Mouse (Mus musculus) granulocyte monocyte progenitor cell, adult 5-6 weeks (primary cell): Measurements from ENCODE around the gene Cep170b. TPM values are rescaled to one million over a fixed set of nuclear protein-coding genes. Genes with fewer than 3 reads are reported as not detected.

Source experiments
- ATAC-seq: replicated peaks from 2 replicates; pipeline ENCODE4 v1.8.0; 2016; ENCODE audit warnings: mild to moderate bottlenecking, moderate TSS enrichment, inconsistent platforms; ENCODE audit not compliant: poor library complexity, severe bottlenecking
- total RNA-seq, 2 experiments: library from RNA; stranded (forward) in 1 of 2; stranded (reverse) in 1 of 2; fragments of 200-712, 200-1000 nt in 1 of 2; fragments of >200 nt in 1 of 2; fragmentation: Nextera tagmentation in 1 of 2; gene quantifications; 2 replicates each; pipeline ENCODE4 v1.2.3; 2014 to 2017

The Cep170b gene
- total RNA-seq, 2 experiments from 2014 or later = 1.2 to 9.2 TPM

DNA sequence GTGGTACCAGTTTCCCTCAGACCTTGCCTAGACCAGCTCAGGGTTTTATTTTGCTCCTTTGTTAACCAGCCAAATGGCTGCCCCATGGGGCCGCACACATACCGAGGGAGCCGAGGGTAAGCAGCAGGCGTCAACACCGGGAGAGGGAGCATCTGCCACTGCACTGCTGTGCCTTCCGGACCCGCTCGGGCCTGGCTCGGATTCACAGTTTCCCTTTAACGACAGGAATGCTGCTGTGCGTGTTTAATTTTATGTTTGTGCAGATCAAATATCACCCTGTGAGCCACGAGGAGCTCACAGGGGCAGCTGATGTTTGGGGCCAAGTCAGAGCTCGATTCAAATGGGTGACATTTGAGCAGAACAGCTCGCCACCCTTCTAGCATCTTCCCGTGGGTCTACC, 19.7 kb upstream of the Cep170b start:
- no peak for ATAC-seq

DNA sequence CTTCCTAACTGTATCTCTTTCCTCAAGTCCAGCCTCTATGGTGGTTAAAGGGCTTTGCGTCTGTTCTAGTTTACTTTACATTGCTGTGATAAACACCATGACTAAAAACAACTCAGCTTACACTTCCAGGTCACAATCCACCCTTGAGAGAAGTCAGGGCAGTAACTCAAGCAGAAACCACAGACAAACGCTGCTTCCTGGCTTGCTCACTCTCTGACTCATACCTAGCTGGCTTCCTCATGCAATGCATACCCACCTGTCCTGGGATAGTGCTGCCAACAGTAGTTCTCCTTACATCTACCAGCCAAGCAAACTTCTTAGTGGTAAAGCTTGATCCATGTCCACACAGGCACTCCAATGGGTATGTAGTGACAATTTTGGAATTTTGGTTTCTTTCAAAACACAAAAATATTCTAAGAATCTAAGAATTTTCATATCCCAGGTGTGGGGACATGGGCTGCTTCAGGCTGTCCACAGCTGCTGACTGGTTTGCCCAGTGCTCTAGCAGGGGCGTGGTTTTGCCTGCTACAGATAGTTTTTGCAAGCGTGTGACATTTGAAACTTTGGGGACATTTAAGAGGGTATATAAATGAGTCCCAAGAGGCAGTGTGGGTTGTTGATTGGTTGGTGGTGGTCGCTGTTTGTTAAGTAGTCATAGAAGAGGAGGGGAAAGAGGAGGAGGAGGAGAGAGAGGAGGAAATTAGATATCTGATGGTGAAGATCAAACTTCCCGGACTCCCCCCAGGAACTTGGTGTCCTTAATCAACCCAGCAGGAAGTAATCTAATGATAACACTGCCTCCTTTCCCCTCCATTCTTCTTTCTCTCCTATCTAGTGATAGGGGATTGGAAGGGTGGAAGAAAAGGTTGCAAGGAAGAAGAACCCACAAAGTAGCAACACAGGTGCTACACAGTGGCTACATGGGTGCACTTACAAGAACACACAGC, 17.6 kb upstream of the Cep170b start:
- ATAC-seq = 0 out of 2 replicates have a peak, but pooled peaks have one; percentile 18

DNA sequence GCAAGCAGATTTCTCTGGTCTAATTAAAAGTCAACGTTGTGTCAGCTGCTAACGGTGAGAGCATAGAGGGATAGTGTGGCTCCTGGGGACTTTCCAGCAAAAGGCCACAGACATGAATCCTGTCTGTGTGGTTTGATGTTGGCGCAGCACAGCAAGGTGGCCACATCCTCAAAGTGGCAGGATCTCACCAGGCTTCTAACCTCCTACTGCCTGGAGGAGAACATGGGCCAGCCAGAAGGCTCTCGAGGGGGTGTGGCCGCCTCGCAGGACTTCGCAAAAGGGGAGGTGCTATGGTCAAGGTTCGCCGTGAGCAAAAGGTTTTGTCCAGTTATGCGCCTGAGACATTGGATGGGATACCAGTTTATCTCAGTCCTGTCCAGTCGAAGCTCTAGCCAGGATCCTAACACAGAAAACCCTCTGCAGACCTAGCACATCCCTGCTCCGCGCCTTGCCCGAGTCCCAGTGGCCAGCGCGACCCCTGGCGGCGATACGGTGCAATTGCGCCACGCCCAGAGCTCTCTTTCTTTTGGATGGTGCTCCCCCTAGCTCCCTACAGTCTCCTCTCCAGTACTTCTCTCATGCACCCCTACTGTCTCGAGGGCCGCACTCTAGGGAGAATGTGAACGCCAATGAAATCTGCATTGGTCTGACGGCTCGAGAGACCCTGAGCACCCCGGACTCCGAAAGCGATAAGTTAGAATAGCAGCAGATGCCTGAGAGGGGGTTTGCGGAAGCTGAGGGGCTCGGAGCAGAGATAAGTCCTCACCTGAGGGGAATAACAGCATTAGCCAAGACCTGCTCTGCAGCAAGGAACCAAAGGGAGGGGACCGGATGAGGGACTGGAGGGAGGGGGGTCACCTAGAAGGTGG, 13.3 kb upstream of the Cep170b start:
- ATAC-seq = peak; percentile 92

DNA sequence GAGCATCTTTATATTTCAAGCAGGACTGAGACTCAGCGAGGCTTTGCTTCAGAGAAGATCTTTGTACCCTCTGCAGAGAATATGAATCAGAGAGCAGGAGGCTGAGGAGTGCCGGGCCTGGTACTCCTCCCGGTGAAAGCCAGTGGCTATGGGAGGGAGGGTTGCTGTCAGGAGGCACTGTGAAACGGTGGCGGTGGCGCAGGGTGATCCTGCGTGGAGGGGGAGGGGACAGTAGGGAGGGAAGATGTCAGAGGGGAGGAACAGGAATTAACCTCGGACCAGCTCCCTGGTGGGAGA, 12.7 kb upstream of the Cep170b start:
- no peak for ATAC-seq

DNA sequence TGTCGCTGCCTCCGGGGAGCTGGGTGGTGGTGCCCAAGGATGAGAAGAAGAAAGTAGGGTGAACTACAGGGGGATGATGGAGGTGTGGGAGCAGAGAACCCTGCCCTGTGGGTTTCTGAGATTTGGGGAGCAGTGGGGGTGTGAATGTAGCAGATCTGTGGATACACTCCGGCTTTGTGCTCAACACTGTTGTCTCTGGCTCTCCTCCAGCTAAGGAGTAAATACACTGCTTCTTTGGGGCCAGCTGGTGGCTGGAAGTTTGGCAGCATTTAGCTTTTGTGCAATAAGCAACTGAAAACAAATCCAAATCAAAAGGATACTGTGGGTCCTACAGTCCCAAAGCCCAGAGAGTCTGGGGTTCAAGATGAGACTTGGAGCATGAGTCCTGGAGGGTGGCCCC, 6.3 kb upstream of the Cep170b start:
- no peak for ATAC-seq

DNA sequence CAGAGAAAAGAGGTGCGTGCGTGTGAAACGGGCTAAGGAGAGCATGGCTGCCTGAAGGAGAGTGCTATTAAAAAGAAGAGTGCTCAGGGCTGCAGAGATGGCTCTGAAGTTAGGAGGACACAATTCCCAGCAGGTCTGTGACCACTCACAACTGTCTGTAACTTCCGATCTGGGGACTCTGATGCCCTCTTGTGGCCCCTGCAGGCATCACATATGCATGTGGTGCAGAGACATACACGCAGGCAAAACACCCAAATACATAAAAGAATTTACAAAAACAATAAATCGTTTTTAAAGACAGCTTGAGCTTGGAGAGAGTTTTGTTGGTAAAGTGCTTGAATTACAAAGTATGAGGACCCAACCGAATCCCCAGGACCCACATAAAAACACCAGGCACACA, 3.1 kb upstream of the Cep170b start:
- ATAC-seq = peak; percentile 79

DNA sequence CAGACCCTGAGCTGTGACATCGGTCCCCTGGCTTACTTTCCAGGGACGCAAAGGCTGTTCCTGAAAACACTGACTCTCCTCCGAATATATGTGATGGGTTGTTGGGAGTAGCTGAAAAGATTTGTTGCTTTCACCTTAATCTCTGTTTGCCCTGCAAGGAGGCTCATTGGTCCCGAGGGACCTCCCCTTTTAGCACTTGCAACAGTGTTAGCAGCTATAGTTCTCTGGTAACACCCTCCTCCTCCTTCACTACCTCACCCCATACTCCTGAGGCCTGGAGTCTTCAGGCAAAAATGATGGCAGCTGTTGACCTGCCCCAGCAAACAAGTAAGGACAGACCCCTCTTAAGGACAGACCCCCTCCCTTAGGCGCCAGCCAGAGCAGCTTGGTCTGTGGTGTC, 1.3 kb upstream of the Cep170b start:
- ATAC-seq = no peak

DNA sequence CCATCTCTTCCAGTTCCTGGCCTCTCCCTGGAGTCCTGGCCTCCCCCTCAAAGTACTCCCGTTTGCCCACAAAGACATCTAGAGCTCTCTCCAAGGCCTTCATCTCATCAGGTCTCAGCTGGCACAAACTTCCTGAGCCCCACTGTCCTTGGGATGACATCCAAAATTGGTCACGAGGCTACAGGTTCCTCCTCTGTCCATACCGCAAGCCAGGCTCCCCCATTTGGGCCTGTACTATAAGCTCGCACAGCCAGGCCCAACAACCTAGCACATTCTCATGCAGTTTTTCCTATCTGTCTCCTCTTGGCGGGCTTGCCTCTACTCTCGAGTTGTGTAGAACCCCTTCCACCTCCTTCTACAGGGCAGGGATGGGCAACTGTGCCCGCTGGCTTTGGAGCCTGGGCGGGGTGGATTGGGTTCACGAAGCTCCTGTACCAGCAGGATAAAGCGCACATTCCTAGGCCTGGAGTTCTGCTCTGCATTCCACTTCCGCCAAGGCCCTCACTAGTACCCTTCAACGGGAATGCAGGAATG, 702 bp downstream of the Cep170b start:
- no peak for ATAC-seq

DNA sequence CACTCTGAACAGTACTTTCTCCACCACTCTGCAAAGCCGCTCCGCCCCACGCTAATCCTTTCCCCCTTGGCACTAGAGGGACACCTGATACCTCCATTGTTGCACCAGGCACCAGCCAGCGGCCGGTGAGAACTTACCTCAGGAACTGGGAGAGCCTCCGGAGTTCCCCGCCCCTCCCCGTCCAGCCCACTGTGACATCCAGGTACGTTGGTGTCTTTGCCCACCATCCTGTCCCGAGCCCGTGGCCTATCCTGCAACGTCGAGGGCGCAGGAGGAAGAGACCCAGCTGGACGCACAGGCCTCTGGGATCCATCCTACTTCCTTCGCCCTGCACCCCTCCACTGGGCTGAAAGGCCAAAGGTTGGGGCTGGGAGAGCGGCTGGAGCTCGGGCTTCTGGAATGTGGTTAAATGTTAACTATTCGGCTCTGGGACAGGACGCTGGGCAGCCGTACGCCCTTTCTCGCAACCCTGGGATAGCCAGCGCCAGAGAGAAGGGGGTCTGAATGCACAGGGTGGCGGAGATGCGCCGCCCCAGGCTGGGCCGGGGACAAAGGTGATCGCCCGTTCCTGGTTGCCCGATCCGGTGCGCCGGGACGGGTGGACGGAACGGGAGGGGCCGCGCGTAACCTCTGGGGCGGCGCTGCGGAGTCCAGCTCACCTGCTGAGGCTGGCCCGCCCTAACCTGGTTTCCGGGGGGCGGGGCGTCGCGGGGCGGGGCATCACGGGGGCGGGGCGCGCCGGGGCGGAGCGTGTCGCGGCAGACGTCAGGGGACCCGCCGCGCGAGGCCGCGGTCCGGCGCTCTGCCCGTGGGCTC, 1.4 kb downstream of the Cep170b start:
- ATAC-seq = peak; percentile 22

DNA sequence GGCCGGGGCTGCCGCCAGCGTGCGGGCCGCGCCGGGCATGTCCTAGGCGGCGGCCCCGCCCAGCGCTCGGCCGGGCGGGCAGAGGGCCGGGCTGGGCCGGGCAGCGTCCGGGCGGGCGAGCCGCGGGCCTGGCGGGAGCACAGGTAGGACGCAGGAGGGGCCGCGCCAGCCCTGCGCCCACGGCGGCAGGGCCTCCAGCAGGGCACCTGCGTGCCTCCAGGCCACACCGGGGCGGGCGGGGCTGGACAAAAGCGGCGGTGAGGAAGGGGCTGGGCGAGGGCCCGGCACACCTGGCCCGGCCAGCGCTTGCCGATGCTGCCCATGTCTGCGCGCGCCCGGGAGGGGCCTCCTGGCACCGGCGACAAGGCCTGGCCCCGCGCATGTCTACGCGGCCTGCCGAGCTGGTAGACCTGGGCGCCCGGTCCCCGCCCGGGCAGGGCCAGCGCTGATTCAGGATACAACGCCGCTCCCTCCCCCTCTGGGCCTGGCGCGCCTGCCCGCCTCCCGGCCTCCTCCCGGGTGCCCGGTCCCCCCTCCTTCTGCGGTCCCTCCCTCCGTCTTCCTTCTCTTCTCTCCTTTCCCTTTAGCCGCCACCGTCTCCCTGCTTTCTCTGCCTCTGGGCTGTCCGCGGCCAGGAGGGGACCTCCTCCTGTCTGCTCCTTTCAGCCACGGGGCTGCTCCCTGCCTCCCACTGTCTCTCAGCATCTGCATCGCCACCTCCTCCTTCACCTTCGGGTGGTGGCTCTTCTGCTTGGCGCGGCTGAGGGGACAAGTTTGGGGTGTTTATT, 2.2 kb downstream of the Cep170b start:
- peak; percentile 28; the same call in 1 of the 2 replicates for ATAC-seq

DNA sequence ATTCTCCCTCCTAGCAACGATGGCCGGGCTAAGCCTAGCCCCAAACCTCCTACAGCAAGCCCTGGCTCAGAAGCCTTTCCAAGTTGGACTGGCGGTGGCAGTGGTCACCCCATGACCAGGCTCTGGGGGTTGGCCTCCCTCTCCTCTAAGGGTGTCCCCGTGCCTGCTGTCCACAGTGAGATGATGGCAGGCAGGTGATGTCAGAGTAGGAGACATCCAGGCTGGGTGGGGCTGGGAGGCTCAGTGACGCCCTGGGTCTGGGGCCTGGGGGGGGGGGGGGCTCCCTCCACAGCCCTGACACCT, 2.7 kb downstream of the Cep170b start:
- ATAC-seq = no peak

DNA sequence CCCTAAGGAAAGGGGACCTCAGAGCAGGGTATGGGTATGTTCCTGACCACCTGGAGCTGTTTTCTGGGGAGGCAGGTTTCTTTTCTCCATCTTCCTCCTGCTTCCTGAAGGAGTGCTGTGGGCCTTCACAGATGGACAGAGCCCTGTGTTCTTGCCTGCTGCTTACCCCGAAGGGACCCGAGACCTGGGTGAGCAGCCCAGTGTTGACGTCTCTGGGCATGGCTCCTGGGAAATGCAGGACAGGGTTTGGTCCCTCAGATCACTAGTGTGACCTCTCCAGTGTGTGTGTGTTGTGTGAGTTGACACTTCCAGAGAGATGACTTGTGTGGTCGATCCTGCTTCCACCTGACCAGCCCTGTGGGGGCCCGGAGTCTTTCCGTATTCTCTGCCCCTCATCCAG, 3.2 kb downstream of the Cep170b start:
- ATAC-seq = no peak

DNA sequence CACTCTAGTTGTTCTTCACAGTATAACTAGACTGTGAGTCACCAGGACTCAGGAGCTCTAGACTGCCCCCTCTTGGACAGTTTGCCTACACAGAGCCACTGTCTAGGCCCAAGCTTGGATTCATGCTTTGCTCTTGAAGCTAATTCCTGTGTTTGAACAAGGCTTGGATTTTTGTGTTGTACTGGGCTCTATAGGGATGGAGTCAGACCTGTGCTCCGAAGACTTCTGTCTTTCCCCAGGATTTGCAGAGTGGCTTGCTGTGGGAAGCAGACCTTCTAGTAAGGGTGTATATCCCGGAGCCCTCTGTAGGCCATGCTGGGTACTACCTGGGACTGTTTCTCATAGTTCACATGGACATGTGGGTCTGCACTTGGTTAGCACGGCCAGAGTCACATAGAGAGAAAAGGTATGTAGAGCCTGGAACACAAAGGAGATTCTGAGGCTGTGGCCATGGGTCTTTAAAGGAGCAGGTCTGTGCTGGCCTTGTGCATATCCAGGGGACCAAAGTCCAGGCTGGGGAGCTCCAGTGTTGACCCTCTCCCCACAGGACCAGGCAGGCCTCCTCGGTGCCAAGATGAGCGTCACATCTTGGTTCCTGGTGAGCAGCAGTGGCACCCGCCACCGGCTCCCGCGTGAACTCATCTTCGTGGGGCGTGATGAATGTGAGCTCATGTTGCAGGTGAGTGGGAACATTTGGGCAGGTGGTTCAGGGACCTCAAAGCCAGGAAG, 4.0 kb downstream of the Cep170b start:
- peak; percentile 76 for ATAC-seq

DNA sequence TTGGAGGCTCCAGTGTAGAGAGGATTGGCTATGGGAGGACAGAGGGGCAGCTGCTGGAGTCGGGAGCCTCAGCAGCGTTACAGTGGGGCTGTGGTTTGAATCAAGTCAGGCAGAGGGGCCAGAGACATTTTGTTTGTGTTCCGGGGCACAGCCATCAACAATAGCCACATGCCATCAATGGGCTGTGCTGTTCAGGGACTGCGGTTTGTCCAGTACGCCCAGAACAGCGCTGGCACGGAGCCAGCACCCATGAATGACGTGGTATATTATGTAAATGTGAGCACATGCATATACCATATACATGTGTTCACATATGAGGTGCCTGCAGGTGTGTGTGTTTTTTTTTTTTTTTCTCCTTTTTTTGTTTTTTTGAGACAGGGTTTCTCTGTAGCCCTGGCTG, 7.5 kb downstream of the Cep170b start:
- ATAC-seq = no peak

DNA sequence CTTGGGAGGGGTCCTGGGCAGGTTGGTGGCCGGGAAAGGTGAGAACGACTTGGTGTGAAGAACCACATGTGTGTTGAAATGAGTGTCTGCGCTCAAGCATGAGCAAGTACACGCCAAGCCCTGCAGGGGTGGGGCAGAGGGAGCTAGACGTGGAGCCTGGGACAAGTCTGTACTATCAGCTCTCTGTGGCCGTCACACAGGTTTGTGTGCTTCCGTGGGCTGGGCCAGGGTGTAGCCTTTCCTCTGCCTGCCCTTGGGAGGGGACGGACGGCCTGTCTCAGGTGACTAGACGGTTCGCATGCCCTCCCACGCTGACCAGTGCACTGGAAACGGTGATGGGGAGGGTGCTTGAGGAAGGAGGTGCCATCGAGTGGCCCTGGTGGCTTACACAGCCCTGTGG, 10.6 kb downstream of the Cep170b start:
- no peak for ATAC-seq

DNA sequence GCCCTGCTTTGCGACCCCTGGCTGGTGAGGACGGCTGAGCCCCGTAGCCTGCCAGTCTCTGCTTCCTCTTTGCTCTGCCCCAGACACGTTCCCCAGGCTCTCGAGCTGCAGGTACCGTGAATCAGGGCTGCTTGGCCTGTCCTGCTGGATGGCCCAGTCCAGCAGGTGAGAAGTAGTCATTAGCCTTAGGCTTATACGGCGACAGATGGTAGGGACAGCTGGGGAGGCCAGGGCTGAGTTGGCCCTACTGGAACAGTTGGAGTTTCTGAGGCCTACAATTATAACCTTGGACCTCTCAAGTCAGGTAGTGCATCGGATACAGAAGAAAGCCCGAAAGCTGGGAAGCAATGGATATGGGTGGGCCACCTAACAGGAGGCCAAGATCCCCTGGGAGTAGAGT, 12.3 kb downstream of the Cep170b start:
- ATAC-seq = no peak

DNA sequence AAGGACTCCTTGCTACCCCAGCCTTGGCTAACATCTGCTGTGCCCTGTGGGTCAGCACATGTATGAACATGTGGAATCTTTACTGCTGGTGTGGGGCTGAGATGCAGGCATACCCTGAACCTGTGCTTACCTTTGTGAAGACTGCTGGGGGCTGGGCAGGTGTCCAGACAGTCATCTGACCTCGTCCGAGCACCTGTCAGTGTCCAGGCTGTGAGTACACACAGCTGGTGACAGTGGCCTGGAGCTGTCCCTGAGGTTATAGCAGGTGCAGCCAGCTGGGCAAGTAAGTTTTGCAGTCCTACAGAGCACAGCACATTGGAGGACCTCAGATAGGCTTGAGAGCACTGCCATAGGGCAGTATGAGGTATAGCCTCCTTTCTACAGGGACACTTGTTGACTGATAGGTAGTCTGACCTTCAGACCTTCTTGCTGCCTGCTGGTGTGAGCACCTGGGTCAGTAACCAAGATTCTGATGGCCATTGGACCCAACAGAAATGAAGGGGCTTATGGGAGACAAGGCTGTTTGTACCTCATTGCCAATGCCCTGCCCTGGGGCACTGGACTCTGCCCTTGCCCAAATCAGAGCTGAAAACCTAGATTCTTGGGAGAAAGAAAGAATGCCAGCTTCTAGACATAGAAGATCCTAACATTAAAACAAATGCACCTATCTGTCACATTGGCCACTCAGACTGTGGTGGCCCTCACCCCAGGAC, 14.0 kb downstream of the Cep170b start:
- ATAC-seq = no peak

DNA sequence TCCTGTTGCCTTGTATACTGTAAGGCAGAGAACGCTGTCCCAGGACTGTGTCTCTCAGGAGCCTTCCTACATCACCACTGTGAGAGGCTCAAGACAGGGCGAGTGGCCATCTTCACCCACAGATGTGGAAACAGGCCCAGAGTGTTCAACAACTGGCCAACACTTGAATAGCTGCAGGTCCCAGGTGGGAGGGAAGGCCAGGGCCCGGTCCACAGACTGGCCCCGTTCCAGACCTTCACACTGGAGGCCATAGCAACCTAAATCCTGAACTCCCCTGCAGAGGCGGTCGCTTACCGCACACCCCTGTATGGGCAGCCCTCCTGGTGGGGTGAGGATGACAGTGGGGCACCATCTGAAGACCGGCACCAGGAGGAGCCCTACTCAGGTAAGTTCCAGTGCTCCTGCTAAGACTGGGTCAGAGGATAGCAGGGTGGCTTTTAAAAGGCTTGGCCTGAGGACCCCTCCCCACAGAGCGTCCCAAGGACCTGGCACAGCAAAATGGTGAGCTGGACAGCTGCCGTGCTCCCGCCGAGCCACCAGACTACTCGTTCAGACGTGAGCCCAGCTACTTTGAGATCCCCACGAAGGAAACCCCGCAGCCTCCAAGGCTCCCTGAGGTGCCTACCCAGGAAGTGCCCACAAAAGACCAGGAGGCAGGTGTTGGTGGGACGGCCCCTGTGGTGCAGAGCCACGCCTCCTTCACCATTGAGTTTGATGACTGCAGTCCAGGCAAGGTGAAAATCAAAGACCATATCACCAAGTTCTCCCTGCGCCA, 14.8 kb downstream of the Cep170b start:
- no peak for ATAC-seq
